Mouse (Mus musculus): Measurements from ENCODE around the gene Adamtsl2. TPM values are rescaled to one million over a fixed set of nuclear protein-coding genes. Genes with fewer than 3 reads are reported as not detected.

Adamtsl2 gene
- polyA plus RNA-seq, 1 experiment from 2014 or later: 2.2 TPM

DNA sequence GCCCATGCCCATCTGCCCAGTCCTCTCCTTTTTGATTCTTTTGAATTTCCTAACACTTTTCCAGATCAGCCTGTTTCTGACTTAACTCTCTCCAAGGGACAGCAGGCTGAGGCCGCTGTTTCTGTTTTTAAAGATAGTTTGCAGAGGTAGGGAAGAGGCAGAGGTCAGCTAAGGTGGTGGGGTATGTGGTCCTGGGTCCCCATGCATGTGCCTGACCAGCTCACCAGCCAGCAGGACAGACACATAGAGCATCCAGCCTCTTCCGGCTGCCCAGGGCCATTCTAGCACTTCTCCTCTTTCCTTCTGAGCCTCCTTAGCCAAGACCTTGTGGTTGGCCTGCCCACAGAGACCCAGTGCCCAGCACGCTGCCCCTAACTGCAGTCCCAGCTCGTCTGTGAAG is 20.9 kb upstream of the Adamtsl2 start:
- peak overlapping the region; percentile 36 for H3K4me2 ChIP-seq (replicated peaks)
- H3K4me1 ChIP-seq (replicated peaks): peaks cover 13% of the 10 kb centered on the region
- no peak overlapping the region for H3K4me3 ChIP-seq (replicated peaks)
- 37% methylated on average over 4 of the region's 4 CpGs for WGBS
- H3K9me3 ChIP-seq: no peaks in the 10 kb centered on the region
- no peak overlapping the region for H3K27ac ChIP-seq
- ATAC-seq: no peak
- no peaks in the 10 kb centered on the region for H3K27me3 ChIP-seq (replicated peaks)
- H3K9ac ChIP-seq: no peak overlapping the region
- no peaks in the 10 kb centered on the region for H3K36me3 ChIP-seq

DNA sequence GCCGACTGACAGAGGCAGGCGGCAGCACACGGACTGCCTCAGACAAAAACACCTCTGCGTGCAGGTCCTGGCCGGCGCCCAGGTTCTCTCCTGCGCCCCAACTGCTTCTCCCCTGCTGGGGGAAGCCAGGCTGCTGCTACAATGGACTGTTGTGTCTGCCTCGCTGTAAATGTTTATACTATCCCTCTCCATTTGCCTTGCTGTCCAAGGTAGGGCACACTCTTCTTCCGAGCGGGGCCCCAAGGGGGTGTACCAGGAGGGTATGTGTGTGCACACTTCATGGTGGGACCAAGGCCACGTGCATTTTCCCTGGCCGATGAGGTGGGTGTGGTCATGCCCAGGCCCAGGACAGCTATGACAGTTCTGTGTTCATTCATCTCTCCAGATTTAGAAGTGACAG is 20.4 kb upstream of the Adamtsl2 start:
- H3K9me3 ChIP-seq: no peaks in the 10 kb centered on the region
- peaks cover 13% of the 10 kb centered on the region for H3K4me1 ChIP-seq (replicated peaks)
- peak overlapping the region; percentile 36 for H3K4me2 ChIP-seq (replicated peaks)
- H3K4me3 ChIP-seq (replicated peaks): no peak overlapping the region
- ATAC-seq: no peak
- no peak overlapping the region for H3K9ac ChIP-seq
- H3K27me3 ChIP-seq (replicated peaks): no peaks in the 10 kb centered on the region
- WGBS: 14% methylated on average over 12 of the region's 12 CpGs
- H3K36me3 ChIP-seq: no peaks in the 10 kb centered on the region
- H3K27ac ChIP-seq: no peak overlapping the region

DNA sequence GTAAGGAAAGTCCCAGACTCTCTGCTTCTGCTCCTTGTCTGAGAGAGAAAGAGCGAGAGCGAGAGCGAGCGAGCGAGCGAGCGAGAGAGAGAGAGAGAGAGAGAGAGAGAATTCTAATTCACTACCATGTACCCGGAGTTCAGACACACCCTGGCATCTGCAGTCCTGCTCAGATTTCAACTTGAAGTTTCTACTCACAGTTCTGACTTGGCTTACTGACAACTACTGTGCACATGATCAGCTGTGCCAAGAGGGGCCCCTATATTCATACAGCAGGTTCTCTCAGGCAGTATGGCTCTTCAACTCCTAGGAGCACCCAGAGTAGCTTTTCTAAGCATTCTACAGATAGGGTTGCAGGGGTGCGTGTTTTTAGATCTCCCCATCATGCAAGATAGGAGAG is 20.0 kb upstream of the Adamtsl2 start:
- Histone ChIP-seq H3K4me1 (replicated peaks) (peaks cover 13% of the 10 kb centered on the region), H3K9ac (no peak overlapping the region), H3K4me2 (replicated peaks) (peak overlapping the region; percentile 36; the same call in 1 of the 2 replicates), H3K27me3 (replicated peaks) (no peaks in the 10 kb centered on the region), H3K36me3 (no peaks in the 10 kb centered on the region), H3K4me3 (replicated peaks) (no peak overlapping the region), H3K9me3 (no peaks in the 10 kb centered on the region), H3K27ac (no peak overlapping the region)
- 65% methylated on average over 9 of the region's 9 CpGs for WGBS
- ATAC-seq: no peak

DNA sequence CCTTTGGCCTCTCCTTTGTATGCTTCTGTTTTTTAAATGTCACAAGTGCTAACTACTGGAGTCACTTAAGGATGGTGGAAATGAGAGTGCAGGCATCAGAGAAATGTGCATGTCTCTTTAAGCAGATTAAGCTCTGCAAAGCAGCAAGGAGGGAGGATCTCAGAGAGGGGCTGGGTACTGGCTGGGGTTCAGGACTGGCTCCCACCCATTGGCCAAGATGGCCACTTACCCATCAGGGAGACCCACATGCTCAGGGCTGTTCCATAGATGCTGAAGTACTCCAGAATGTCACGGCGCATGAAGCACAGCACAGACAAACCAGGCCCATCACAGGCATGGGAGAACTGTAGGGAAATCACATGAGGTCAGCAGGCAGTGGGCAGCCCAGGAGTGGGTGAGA is 12.1 kb upstream of the Adamtsl2 start:
- Histone ChIP-seq H3K4me3 (replicated peaks) (no peak overlapping the region), H3K9me3 (no peaks in the 10 kb centered on the region), H3K27me3 (replicated peaks) (no peaks in the 10 kb centered on the region), H3K36me3 (no peaks in the 10 kb centered on the region), H3K9ac (no peak overlapping the region), H3K4me2 (replicated peaks) (no peak overlapping the region), H3K4me1 (replicated peaks) (peaks cover 8% of the 10 kb centered on the region; the same call in 1 of the 2 replicates), H3K27ac (no peak overlapping the region)
- no peak for ATAC-seq
- WGBS: 81% methylated on average over 2 of the region's 2 CpGs

DNA sequence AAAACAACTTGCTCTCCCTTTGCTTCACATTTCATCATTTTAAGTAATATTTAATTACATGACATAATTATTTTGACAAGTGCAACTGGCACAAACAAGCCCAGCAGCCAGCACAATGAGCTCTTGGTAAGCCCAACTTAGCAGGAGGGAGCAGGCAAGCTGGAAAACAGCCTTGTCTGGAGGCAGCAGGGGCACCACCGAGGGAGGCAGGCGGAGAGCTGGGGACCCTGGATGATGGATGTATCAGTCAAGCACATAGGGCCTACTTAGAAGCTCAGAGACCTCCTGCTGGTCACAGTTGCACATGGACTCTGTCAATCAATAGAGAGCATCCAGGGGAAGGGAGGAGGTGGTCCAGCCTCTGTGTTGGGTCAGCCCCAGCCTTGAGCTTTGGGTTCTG is 11.2 kb upstream of the Adamtsl2 start:
- no peaks in the 10 kb centered on the region for H3K27me3 ChIP-seq (replicated peaks)
- H3K4me1 ChIP-seq (replicated peaks): peaks cover 8% of the 10 kb centered on the region; the same call in 1 of the 2 replicates
- H3K9me3 ChIP-seq: no peaks in the 10 kb centered on the region
- H3K36me3 ChIP-seq: no peaks in the 10 kb centered on the region
- no peak overlapping the region for H3K4me3 ChIP-seq (replicated peaks)
- ATAC-seq: no peak
- H3K9ac ChIP-seq: no peak overlapping the region
- no peak overlapping the region for H3K27ac ChIP-seq
- 42% methylated on average over 2 of the region's 2 CpGs for WGBS
- H3K4me2 ChIP-seq (replicated peaks): no peak overlapping the region

DNA sequence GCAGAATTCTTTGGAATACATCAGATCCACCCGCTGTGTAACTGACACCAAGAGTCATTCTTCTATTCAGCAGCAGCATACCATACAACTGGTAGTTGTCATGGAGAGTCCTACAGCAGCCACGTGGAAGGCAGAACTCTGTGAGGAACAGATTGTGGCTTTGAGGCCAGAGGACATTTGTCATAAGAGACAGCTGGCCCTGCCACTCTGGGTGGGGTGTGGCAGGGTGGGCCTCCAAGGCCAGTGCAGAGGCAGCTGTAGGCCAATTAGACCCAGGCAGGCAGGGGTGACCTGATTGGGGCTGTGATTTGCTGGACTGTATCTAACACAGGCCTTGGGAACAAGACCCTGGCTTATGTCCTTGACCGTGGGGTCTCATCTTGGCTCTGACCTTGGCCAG is 9.5 kb upstream of the Adamtsl2 start:
- Histone ChIP-seq H3K36me3 (no peaks in the 10 kb centered on the region), H3K4me1 (replicated peaks) (peaks cover 8% of the 10 kb centered on the region; the same call in 1 of the 2 replicates), H3K9ac (no peak overlapping the region), H3K4me2 (replicated peaks) (no peak overlapping the region), H3K27me3 (replicated peaks) (no peaks in the 10 kb centered on the region), H3K4me3 (replicated peaks) (no peak overlapping the region), H3K9me3 (no peaks in the 10 kb centered on the region), H3K27ac (no peak overlapping the region)
- no peak for ATAC-seq
- WGBS: 59% methylated on average over 3 of the region's 3 CpGs

DNA sequence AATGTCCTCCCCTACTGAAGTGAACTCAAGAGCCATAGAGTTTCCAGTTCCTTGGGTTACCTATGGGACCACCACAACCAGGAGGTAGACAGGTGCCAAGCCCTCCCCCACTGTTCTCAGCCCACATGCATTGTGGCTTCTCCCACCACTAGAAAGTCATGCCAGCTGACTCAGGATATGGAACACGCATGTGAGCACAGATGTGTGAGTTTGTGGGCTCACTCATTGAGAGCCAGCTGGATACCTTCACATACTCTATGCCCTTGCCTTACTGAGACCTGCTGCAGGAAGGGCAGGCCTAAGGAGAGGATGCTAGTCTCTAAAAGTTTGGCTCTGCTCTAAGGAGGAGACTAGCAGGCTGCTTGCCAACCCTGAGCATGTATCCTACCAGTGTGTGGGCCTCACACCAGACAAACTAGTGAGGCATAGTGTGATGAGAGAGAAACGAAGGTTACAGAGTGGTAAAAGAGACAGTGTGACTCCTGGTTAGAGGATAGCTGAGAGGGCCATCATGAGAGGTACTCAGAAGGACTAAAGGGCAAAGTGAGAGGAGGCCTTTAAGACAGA is 8.8 kb upstream of the Adamtsl2 start:
- no peak overlapping the region for H3K4me3 ChIP-seq (replicated peaks)
- H3K27me3 ChIP-seq (replicated peaks): no peaks in the 10 kb centered on the region
- peaks cover 8% of the 10 kb centered on the region; the same call in 1 of the 2 replicates for H3K4me1 ChIP-seq (replicated peaks)
- no peak overlapping the region for H3K27ac ChIP-seq
- no peaks in the 10 kb centered on the region for H3K36me3 ChIP-seq
- H3K9me3 ChIP-seq: no peaks in the 10 kb centered on the region
- no peak overlapping the region for H3K9ac ChIP-seq
- no peak overlapping the region for H3K4me2 ChIP-seq (replicated peaks)
- 83% methylated on average over 2 of the region's 2 CpGs for WGBS
- no peak for ATAC-seq

DNA sequence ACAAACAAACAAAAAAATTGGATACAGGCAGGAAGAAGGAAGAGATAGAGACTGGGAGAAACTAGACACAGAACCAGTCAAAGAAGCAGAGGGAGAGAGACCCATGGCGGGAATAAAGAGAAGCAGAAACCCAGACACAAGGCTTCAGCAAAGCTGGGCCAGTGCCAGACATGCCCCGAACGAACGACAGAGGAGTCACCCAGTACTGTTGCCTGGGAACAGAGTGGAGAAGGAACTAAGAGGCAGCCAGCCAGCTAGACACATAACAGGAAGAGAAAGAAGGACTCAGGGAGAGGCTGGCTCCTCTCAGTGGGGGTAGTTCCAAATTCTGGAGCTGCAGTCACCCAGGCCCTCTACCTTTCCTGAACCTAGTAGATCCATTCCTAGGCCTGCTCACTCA is 8.0 kb upstream of the Adamtsl2 start:
- WGBS: 18% methylated on average over 4 of the region's 4 CpGs
- peak; percentile 66 for ATAC-seq
- H3K27ac ChIP-seq: no peak overlapping the region

DNA sequence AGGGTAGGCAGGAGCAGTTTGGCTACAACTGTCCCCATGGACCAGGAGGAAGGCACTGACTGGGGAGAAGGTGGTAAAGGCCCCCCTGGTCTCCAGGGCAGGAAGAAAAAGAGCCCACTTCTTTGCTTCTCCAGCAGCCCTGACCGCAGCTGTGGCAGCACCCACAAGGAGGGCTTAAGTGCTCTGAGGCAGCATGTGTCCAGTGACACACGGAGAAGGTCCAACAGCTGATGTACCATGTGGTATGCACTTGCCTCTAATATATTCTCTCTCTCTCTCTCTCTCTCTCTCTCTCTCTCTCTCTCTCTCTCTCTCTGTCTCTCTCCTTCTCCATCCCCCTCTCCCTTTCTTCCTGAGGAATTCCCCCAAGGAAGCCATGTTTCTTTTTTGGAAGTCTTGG is 7.2 kb upstream of the Adamtsl2 start, which contains the start of gene Mymk:
TSS of gene Mymk (minus strand) at position 202 of the 400 bp plus-strand sequence.
- no peaks in the 10 kb centered on the region for H3K36me3 ChIP-seq
- WGBS: 72% methylated on average over 2 of the region's 2 CpGs
- peaks cover 8% of the 10 kb centered on the region; the same call in 1 of the 2 replicates for H3K4me1 ChIP-seq (replicated peaks)
- H3K4me3 ChIP-seq (replicated peaks): no peak within 1 kb of the TSS
- no peak within 1 kb of the TSS for H3K9ac ChIP-seq
- ATAC-seq: no peak
- no peaks in the 10 kb centered on the region for H3K27me3 ChIP-seq (replicated peaks)
- no peak within 1 kb of the TSS for H3K4me2 ChIP-seq (replicated peaks)
- H3K9me3 ChIP-seq: no peaks in the 10 kb centered on the region
- H3K27ac ChIP-seq: no peak within 1 kb of the TSS

More for the DNA sequence above, 8.0 kb upstream of the Adamtsl2 start:
- no peaks in the 10 kb centered on the region for H3K36me3 ChIP-seq
- no peaks in the 10 kb centered on the region for H3K27me3 ChIP-seq (replicated peaks)
- H3K9me3 ChIP-seq: no peaks in the 10 kb centered on the region
- H3K4me3 ChIP-seq (replicated peaks): no peak overlapping the region
- peaks cover 8% of the 10 kb centered on the region; the same call in 1 of the 2 replicates for H3K4me1 ChIP-seq (replicated peaks)
- H3K9ac ChIP-seq: no peak overlapping the region
- no peak overlapping the region for H3K4me2 ChIP-seq (replicated peaks)

DNA sequence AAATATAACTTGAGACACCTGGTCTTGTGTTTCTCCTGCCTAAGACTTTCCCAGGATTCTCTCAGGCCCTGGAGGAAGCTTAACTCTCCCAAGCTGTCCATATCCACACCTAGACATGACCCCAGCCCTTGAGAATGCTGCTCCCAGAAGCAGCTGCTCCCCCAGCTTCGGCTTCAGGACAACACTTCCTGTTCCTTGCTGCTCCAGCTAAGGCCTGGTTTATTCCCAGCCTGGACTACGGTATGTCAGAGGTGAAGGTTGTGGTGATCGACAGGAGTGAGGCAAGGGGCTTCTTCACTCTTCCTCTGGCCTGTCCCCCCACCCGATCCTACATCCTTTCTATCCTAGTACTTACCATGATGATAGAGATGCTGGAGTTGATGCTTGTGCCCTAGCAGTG is 5.8 kb upstream of the Adamtsl2 start:
- ATAC-seq: no peak
- 0 out of 2 replicates have a peak, but pooled peaks cover 3% of the 10 kb centered on the region for H3K27me3 ChIP-seq (replicated peaks)
- no peak overlapping the region for H3K9ac ChIP-seq
- H3K36me3 ChIP-seq: no peaks in the 10 kb centered on the region
- WGBS: 62% methylated on average over 4 of the region's 4 CpGs
- H3K4me1 ChIP-seq (replicated peaks): peaks cover 15% of the 10 kb centered on the region
- no peak overlapping the region for H3K4me2 ChIP-seq (replicated peaks)
- H3K9me3 ChIP-seq: no peaks in the 10 kb centered on the region
- no peak overlapping the region for H3K4me3 ChIP-seq (replicated peaks)
- no peak overlapping the region for H3K27ac ChIP-seq

DNA sequence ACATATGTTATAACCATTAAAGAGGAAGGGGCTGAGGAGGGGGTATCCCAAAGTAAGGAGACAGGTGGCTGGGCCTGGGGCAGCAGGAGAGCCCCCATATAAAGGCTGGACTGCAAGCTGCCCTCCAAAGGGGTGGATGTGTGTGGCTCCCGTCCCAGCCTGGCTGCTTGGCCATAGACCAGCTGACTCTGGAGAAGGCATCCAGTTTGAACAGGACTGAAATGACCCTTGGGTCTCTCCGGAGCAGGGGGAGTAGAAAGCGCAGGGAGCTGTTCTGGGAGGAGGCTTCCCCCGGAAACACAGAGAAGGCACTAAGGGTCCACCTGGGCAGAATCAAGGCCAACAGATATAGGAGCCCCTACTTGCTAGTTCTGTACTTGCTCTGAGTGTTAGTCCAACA is 4.4 kb upstream of the Adamtsl2 start:
- Histone ChIP-seq H3K9ac (no peak overlapping the region), H3K9me3 (no peaks in the 10 kb centered on the region), H3K4me2 (replicated peaks) (no peak overlapping the region), H3K4me1 (replicated peaks) (peaks cover 29% of the 10 kb centered on the region), H3K27me3 (replicated peaks) (0 out of 2 replicates have a peak, but pooled peaks cover 3% of the 10 kb centered on the region), H3K27ac (no peak overlapping the region), H3K4me3 (replicated peaks) (no peak overlapping the region), H3K36me3 (no peaks in the 10 kb centered on the region)
- ATAC-seq: no peak
- WGBS: 73% methylated on average over 4 of the region's 4 CpGs

DNA sequence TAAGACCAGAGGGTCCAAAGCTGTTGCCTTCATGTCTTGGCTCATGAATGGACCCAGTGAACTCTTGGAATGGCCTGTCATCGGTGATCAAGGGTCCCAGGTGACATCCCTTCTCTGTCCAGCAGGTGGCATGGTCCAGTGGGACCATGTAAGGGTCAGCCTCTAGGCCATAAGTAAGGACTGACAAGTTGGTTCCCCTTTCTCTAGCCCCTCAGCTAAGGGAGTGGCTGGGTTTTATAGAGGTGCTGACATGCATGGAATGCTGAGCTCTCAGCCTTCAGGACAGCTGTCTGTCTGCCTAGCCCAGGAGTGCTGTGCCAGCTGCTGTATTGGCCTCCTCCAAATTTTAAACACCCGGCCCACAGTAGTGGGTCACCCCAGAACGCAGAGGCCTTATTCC is 3.7 kb upstream of the Adamtsl2 start:
- H3K9ac ChIP-seq: no peak overlapping the region
- no peak overlapping the region for H3K4me2 ChIP-seq (replicated peaks)
- no peak overlapping the region for H3K4me3 ChIP-seq (replicated peaks)
- 55% methylated on average over 3 of the region's 3 CpGs for WGBS
- no peaks in the 10 kb centered on the region for H3K36me3 ChIP-seq
- H3K4me1 ChIP-seq (replicated peaks): peaks cover 30% of the 10 kb centered on the region
- 0 out of 2 replicates have a peak, but pooled peaks cover 3% of the 10 kb centered on the region for H3K27me3 ChIP-seq (replicated peaks)
- H3K9me3 ChIP-seq: no peaks in the 10 kb centered on the region
- H3K27ac ChIP-seq: no peak overlapping the region
- ATAC-seq: peak; percentile 39; the same call in 1 of the 2 replicates

DNA sequence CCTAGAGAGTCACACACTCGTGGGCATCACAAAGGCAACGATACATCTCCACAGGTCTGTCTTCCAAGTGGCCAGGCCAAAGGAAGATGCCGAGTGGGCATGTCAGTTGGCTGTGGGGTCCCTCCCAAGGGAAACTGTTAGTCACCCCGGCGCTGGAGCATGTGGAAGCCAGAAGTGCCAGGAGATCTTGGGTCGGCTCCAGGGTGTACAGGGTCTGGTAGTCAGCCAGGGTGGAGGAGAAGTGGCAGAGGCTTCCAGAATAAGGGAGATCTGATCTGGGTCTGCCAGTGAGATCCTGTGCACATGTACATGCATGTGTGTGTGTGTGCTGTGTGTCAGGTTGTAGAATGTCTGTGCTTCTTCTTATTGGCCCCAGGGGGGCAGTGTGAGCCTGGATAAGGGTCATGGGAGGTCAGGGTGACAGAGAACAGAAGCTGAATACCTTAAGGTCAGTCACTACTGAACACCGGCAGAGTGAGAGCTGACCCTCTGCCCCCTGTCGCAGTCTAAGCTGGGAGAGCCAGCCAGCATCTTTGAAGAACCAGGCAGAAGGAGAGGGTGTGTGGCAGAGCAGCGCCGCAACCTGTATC is 1.4 kb upstream of the Adamtsl2 start:
- WGBS: 71% methylated on average over 10 of the region's 10 CpGs

More for the DNA sequence above, 1.4 kb upstream of the Adamtsl2 start:
- Histone ChIP-seq H3K4me2 (replicated peaks) (no peak overlapping the region), H3K9me3 (no peaks in the 10 kb centered on the region), H3K27ac (no peak overlapping the region), H3K4me3 (replicated peaks) (no peak overlapping the region), H3K36me3 (no peaks in the 10 kb centered on the region), H3K27me3 (replicated peaks) (0 out of 2 replicates have a peak, but pooled peaks cover 3% of the 10 kb centered on the region), H3K9ac (no peak overlapping the region), H3K4me1 (replicated peaks) (peaks cover 23% of the 10 kb centered on the region)
- no peak for ATAC-seq

Data from intestine, embryonic 15.5 days (tissue).